Mouse (Mus musculus) forebrain, embryonic 11.5 days (tissue): Measurements from ENCODE around the gene Prn. TPM values are rescaled to one million over a fixed set of nuclear protein-coding genes. Genes with fewer than 3 reads are reported as not detected.

ENCODE experiments used
- ATAC-seq: fragments of 200-750 bp; cut with Nextera tagmentation; replicated peaks from 2 replicates; pipeline ENCODE4 v1.8.0; 2017; ENCODE audit warnings: moderate TSS enrichment; ENCODE audit not compliant: low FRiP score
- DNase-seq: peaks from one replicate; pipeline ENCODE4 v3.0.0-alpha.2; 2017; ENCODE audit warnings: low spot score
- H3K27ac ChIP-seq: fragments of 300-500 bp; sonication (generic); 2 replicates; pipeline ENCODE4 v1.5.1; 2014; ENCODE audit warnings: low read depth, low read length
- H3K27me3 ChIP-seq: fragments of 300-500 bp; sonication (generic); 2 replicates; pipeline ENCODE4 v1.6.1; 2014; ENCODE audit warnings: mild to moderate bottlenecking, low read length, mixed read lengths; ENCODE audit not compliant: control insufficient read depth, insufficient read depth
- H3K36me3 ChIP-seq: fragments of 300-500 bp; sonication (generic); 2 replicates; pipeline ENCODE4 v1.6.1; 2014; ENCODE audit warnings: mild to moderate bottlenecking, low read length, moderate library complexity, mixed read lengths; ENCODE audit not compliant: control insufficient read depth, insufficient read depth
- H3K4me1 ChIP-seq: fragments of 300-500 bp; sonication (generic); replicated peaks from 2 replicates; pipeline ENCODE4 v1.6.1; 2014; ENCODE audit warnings: low read length, mixed read lengths; ENCODE audit not compliant: control insufficient read depth, insufficient read depth
- H3K4me2 ChIP-seq: fragments of 300-500 bp; sonication (generic); 2 replicates; pipeline ENCODE4 v1.6.1; 2014; ENCODE audit warnings: low read depth, mild to moderate bottlenecking, low read length, moderate library complexity, mixed read lengths; ENCODE audit not compliant: severe bottlenecking
- H3K4me3 ChIP-seq: fragments of 300-500 bp; sonication (generic); 2 replicates; pipeline ENCODE4 v1.5.1; 2014; ENCODE audit warnings: low read depth, low read length
- H3K9ac ChIP-seq: fragments of 300-500 bp; sonication (generic); 2 replicates; pipeline ENCODE4 v1.6.1; 2014; ENCODE audit warnings: low read length
- H3K9me3 ChIP-seq: fragments of 300-500 bp; sonication (generic); 2 replicates; pipeline ENCODE4 v1.6.1; 2016; ENCODE audit warnings: low read length, mixed read lengths; ENCODE audit not compliant: control insufficient read depth
- WGBS: fragments of 180-500 bp; shearing (Covaris S2); extraction: QIAGEN DNeasy Blood & Tissue Kit; methylation state at CpG from one replicate; pipeline ENCODE4 v1.1.7; 2014; 5-methylcytosine and 5-hydroxymethylcytosine counted together
- polyA plus RNA-seq: library from polyadenylated mRNA; unstranded; fragments of >200 nt; fragmentation: Nextera tagmentation; extraction: Ambion mirVana; gene quantifications from 2 replicates; pipeline ENCODE4 v1.2.1, GENCODE M21; 2014

Gene Prn
- polyA plus RNA-seq, 1 experiment from 2014 or later, result not detected

DNA sequence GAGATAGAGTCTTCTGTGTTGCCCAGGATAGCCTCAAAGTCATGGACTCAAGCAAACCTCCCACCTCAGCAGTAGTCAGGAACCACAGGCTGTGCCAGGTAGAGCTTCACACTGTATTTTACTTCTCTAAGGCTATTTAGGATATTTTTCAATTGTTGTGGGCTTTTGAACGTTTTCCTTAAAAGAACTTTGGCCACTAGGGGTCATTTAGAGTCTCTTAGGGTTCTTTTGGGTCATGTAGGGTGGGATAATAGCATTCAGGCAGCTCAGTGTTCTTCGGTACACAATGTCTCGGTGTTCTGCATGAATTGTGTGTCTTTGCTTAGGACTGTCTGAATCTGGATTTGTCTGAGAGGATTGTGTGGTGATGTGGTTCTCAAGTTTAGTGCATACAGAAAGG, 78.2 kb downstream of the Prn start:
- no peak overlapping the region for H3K9ac ChIP-seq
- WGBS, result 51% methylated on average over 3 of the region's 3 CpGs
- DNase-seq (no peak), ATAC-seq (no peak)
- no peaks in the 10 kb centered on the region for H3K9me3 ChIP-seq
- no peaks in the 10 kb centered on the region; the same call in 1 of the 2 replicates for H3K4me1 ChIP-seq
- no peak overlapping the region for H3K4me3 ChIP-seq
- H3K27ac ChIP-seq, result no peak overlapping the region
- H3K27me3 ChIP-seq, result no peaks in the 10 kb centered on the region
- no peaks in the 10 kb centered on the region for H3K36me3 ChIP-seq
- no peak overlapping the region for H3K4me2 ChIP-seq

DNA sequence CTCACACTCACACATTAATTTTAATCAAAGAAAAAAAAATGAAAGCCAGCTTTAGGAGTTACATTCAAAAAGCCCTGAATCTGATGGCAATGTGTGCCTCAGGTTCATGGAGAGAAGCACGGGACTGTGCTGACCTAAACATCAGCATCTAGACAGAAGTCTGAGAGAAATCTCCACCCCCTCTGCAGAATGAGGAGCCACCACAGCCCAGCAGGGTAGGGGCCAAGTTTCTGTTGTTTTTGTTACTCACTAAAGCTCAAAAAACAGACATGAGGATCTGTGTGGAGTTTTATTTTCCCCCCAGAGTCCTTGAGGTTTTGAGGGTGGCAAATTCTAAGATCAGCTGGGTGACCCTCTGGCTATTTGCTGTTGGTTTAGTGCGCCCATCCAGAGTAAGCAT, 78.8 kb downstream of the Prn start:
- Histone ChIP-seq H3K9ac (no peak overlapping the region), H3K4me3 (no peak overlapping the region), H3K27me3 (no peaks in the 10 kb centered on the region), H3K4me2 (no peak overlapping the region), H3K9me3 (no peaks in the 10 kb centered on the region), H3K27ac (no peak overlapping the region), H3K4me1 (no peaks in the 10 kb centered on the region; the same call in 1 of the 2 replicates), H3K36me3 (no peaks in the 10 kb centered on the region)
- ATAC-seq, result no peak
- WGBS, result 73% methylated on average over 2 of the region's 2 CpGs
- DNase-seq, result no peak

DNA sequence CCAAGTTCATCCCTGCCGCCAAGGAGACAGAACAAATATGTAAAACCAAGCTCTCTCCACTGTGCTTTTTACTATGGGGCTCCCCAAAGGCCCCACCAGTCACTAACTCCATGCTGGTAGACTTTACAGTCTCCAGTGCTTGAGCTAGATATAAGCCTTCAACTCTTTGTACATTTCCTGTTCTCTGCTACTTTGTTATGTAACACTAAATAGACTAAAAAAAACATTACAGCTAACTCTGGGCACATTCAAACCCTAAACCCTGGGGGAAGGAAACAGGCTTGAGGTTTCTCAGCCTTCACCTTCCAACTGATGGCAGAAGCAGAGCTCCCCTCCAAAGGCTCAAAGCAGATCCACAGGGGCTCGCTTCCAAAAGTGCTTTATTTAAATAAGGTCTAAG, 82.7 kb downstream of the Prn start:
- no peak for ATAC-seq
- WGBS, result 86% methylated on average over 2 of the region's 2 CpGs
- H3K4me2 ChIP-seq, result no peak overlapping the region
- no peaks in the 10 kb centered on the region; the same call in 1 of the 2 replicates for H3K4me1 ChIP-seq
- no peak overlapping the region for H3K27ac ChIP-seq
- H3K4me3 ChIP-seq, result no peak overlapping the region
- no peak for DNase-seq
- H3K36me3 ChIP-seq, result no peaks in the 10 kb centered on the region; the same call in 1 of the 2 replicates
- H3K27me3 ChIP-seq, result no peaks in the 10 kb centered on the region
- no peaks in the 10 kb centered on the region for H3K9me3 ChIP-seq
- no peak overlapping the region for H3K9ac ChIP-seq

DNA sequence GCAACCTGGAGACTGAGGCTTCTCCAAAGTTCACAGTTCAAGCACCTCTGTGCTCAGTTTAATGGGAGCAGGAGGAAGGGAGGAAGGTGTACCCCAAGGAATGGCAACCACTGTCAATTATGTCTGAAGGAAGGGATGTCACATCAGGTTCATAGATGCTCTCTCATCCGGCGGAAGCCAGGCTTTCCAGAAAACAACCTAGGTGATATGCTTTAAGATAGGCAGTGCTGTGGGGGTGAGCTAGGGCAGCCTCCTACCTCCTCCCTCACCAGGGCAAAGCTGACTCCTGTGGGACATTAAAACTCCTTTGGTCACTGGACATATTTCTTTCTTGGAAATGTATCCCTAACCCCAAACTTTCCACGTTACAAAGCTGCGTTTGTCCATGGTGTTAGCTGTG, 83.4 kb downstream of the Prn start:
- ATAC-seq (no peak), DNase-seq (no peak)
- 70% methylated on average over 4 of the region's 4 CpGs for WGBS

DNA sequence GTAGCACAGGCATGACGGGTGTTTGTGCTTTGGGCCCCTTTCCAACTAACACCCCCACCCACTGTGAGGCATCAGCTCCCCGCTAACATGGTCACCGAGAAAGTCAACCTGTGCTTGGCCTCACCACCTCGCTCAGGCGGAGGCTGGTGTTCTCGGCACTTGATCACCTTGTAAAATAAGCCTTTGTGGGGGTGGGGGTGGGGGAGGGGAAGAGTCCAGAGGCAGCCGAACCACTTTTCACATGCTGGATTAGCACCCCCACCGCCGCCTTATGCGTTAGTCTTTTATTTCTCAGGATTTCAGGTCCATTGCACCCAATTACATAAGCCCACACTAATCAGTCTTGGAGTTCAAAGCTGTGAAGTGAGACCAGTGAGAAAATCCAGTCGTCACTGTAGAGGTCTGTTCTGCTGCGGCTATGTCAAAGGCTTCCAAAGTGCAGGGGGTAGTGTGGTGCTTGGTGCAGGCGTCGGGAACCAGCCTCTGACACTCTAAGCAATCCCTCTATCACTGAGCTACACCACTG, 83.9 kb downstream of the Prn start:
- peak; percentile 89 for ATAC-seq
- no peak overlapping the region for H3K4me3 ChIP-seq
- no peak overlapping the region for H3K27ac ChIP-seq
- H3K9me3 ChIP-seq, result no peaks in the 10 kb centered on the region
- H3K4me1 ChIP-seq, result no peaks in the 10 kb centered on the region; the same call in 1 of the 2 replicates
- peak; percentile 65 for DNase-seq
- H3K9ac ChIP-seq, result no peak overlapping the region
- no peak overlapping the region for H3K4me2 ChIP-seq
- H3K27me3 ChIP-seq, result no peaks in the 10 kb centered on the region
- H3K36me3 ChIP-seq, result no peaks in the 10 kb centered on the region; the same call in 1 of the 2 replicates
- WGBS, result 16% methylated on average over 14 of the region's 14 CpGs

More for the DNA sequence above, 83.4 kb downstream of the Prn start:
- H3K9ac ChIP-seq, result no peak overlapping the region
- no peaks in the 10 kb centered on the region; the same call in 1 of the 2 replicates for H3K4me1 ChIP-seq
- no peak overlapping the region for H3K4me2 ChIP-seq
- no peaks in the 10 kb centered on the region for H3K27me3 ChIP-seq
- H3K9me3 ChIP-seq, result no peaks in the 10 kb centered on the region
- no peak overlapping the region for H3K4me3 ChIP-seq
- no peaks in the 10 kb centered on the region; the same call in 1 of the 2 replicates for H3K36me3 ChIP-seq
- H3K27ac ChIP-seq, result no peak overlapping the region

DNA sequence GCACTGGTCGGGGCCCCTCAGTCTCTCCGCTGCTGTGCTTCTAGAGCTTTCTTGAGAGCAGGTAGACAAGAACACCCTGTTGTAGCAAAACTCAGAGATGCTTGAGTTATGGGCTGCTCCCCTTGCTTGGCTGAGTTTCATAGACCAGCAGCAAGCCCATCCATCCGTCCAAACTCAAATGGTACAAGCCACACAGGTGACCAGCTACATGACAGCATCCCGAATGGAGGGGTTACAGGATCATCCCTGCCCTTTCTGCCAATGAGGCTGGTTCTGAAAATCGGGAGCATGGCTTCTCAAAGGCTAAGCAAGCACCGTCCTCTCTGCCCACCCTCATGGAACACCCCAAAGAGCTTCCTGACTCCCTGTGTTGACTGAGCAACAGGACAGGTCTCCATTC, 85.2 kb downstream of the Prn start:
- DNase-seq, result no peak
- no peaks in the 10 kb centered on the region; the same call in 1 of the 2 replicates for H3K36me3 ChIP-seq

DNA sequence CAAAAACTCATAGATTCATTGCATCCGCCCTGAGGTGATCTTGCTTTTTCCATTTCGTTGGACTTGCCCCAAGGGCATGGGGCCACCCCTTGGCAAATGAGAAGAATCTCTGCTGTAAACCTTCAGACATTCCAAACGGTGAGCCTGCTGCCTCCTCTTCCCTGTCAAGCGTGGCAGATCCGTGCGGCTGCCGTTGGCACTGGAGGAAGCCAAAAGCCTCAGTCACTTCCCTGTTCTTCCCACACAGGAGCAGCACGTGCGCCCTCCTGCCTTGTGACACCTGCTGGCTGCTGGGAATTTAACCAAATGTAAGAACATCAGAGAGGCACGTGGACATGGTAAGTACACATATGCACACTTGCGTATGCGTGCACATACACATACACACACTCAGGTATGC, 86.0 kb downstream of the Prn start:
- 93% methylated on average over 12 of the region's 12 CpGs for WGBS
- no peak overlapping the region for H3K4me2 ChIP-seq
- H3K9me3 ChIP-seq, result no peaks in the 10 kb centered on the region
- DNase-seq, result no peak
- no peaks in the 10 kb centered on the region; the same call in 1 of the 2 replicates for H3K36me3 ChIP-seq
- ATAC-seq, result no peak
- no peaks in the 10 kb centered on the region for H3K27me3 ChIP-seq
- H3K4me1 ChIP-seq, result no peaks in the 10 kb centered on the region; the same call in 1 of the 2 replicates
- H3K9ac ChIP-seq, result no peak overlapping the region
- H3K4me3 ChIP-seq, result no peak overlapping the region
- no peak overlapping the region for H3K27ac ChIP-seq

More for the DNA sequence above, 85.2 kb downstream of the Prn start:
- no peaks in the 10 kb centered on the region for H3K27me3 ChIP-seq
- no peak for ATAC-seq
- H3K4me2 ChIP-seq, result no peak overlapping the region
- no peak overlapping the region for H3K4me3 ChIP-seq
- H3K9me3 ChIP-seq, result no peaks in the 10 kb centered on the region
- H3K9ac ChIP-seq, result no peak overlapping the region
- 93% methylated on average over 6 of the region's 6 CpGs for WGBS
- no peak overlapping the region for H3K27ac ChIP-seq
- H3K4me1 ChIP-seq, result no peaks in the 10 kb centered on the region; the same call in 1 of the 2 replicates

DNA sequence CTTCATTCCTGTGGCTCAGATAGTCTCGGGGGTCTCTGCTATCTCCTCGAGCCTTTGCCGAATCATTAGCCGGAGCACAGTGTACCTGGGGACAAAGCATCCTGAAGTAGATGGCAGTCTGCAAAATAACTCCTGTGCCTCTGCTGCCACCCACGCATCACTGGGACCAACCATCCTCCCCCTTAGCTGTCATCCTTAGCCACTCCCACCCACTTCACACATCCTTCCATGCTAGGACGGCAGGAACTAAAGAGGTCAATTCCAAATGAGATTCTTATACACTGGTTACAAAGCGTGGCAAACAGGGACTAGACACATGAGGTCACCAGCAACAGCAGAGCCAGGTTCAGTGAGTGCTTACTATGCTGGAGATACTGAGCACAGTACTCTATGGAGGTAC, 86.6 kb downstream of the Prn start:
- DNase-seq, result no peak
- Histone ChIP-seq H3K4me3 (no peak overlapping the region), H3K4me1 (no peaks in the 10 kb centered on the region; the same call in 1 of the 2 replicates), H3K36me3 (no peaks in the 10 kb centered on the region; the same call in 1 of the 2 replicates), H3K9ac (no peak overlapping the region), H3K9me3 (no peaks in the 10 kb centered on the region), H3K27me3 (no peaks in the 10 kb centered on the region), H3K27ac (no peak overlapping the region), H3K4me2 (no peak overlapping the region)
- 92% methylated on average over 7 of the region's 7 CpGs for WGBS
- no peak for ATAC-seq

DNA sequence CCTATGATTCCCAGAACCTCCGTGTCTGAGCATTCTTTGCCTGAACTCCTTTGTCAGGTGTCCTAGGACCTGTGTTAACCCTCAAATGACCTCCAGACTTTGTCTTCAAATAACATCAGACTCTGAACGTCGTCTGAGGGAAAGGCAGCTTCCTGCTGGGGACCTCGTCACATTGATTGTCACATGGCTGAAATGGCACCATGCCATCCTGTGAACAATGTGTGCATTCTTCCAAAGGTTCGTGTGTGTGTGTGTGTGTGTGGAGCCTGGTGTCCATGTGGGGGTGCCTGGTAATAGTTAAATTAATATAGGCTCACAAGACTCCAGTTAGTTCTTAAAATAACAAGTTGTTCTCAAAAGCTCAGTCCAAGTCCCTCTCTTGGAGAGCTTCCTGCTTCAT, 87.6 kb downstream of the Prn start:
- Histone ChIP-seq H3K4me1 (no peaks in the 10 kb centered on the region; the same call in 1 of the 2 replicates), H3K27me3 (no peaks in the 10 kb centered on the region), H3K36me3 (no peaks in the 10 kb centered on the region; the same call in 1 of the 2 replicates), H3K4me2 (no peak overlapping the region), H3K27ac (no peak overlapping the region), H3K4me3 (no peak overlapping the region), H3K9ac (no peak overlapping the region), H3K9me3 (no peaks in the 10 kb centered on the region)
- ATAC-seq, result no peak
- DNase-seq, result no peak
- WGBS, result 48% methylated on average over 5 of the region's 5 CpGs
